Mouse (Mus musculus): Measurements from ENCODE around the gene Rapgef1. TPM values are rescaled to one million over a fixed set of nuclear protein-coding genes. Genes with fewer than 3 reads are reported as not detected.

Rapgef1 gene
- total RNA-seq, 2 experiments from 2014 or later = 90.9 to 92.2 TPM

DNA sequence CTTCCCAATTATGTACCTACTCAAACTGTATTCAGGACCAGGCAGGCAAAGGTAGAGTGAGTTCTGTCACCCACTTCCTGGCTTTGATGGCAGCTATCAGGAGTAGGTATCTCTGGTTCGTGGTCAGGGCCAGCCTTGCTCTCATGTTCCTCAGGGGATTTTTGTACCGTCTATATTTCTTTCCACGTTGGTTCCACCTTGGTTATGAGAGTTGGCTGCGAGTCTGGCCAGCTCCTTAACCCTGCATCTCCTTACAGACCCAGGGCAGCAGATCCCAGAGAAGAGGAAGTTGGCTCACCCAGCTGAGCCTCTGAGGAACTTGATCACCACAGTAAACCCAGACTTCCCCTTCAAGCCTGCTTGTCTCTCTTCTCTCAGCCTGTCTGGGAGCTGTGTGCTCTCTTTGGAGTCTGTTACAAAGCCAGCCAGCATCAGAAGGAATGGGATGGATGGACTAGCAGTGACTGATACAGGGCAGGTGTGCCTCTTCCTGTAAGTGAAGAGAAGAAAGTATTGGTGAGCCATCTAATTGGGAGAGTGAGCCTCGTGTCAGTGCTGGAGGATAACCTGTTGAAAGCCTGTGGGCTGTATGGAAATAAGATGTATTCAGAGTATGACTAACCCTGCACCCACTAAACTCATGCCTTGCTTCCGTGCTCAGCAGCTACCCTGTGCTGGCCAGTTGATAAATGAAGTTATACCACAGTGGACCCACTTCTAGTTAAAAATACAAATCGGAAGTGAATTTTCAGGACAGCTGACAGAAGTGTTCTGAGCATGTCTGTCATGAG lies 53.4 kb downstream of the Rapgef1 start:
- no peak for DNase-seq

DNA sequence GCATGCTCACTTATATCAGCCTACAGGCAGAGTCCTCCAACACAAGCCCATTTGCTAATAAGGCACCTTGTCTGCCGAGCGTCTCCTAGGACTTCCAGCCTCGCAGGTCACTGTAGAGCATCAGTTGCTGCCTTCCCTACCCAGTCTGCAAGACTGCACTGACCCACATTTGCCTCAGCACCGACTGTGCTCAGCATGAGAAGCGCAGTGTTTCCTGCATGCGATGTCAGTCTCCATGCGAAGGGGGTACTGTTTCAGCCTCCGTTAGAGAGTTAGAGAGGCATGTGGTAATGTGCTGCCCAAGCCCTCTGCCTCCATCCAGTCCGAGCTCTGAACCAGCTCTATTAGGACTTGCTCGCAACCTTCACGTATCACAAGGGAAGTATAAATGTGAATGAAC lies 54.6 kb downstream of the Rapgef1 start:
- DNase-seq = no peak

DNA sequence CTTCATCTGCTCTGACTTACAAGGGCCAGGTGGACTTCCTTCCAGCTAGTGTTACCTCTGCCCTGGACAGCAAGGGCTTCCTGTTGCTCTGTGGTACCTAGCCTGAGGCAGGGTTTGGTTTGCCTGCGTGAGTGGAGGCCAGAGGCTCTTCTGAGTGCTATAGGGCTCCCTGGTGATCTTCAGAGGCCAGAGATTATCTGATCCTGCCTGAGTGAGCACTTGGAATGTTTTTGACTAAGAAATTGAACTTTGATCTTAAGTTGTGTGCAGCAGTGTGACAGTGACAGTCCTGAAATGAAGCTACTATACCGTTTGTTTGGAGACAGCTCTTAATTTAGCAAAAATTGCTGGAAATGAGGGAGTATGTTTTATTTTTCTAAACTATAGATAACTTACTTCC lies 55.0 kb downstream of the Rapgef1 start:
- DNase-seq = no peak

DNA sequence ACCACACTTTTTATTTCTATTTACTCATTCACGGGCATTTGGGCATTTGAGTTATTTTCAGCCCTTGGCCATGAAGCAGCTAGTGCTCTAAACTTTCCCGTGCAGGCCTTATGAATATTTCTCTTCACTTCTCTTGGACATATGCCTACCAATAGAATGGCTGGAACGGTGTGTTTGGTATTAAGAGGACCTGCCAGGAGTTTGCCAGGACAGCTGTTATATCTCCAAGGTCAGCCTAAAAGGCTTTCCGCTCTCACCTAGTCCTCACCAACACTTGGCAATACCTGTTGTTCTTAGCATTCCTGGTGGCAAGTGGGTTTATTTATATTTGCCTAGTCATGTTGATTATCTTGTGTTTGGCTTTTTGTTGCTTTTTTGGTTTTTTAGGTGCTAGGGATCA lies 56.3 kb downstream of the Rapgef1 start:
- no peak for DNase-seq

DNA sequence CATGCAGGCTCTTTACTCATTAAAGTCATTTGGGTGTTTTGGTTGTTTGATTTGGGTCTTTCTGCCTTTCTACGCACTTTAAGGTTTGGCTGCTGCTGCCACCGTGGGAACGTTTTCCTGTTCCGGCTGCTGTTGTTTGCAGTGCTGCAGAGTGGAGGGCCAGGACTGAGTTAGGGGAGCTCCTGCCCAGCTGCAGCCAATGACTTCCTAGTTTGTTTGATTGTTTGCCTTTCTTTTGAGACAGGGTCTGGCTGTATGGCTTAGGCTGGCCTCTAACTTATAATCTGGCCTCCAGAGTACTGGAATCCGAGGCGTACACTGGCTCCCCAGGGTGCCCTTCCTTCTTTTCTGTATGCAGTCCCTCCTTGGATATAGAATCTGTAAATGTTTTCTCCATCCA lies 57.0 kb downstream of the Rapgef1 start:
- no peak for DNase-seq

DNA sequence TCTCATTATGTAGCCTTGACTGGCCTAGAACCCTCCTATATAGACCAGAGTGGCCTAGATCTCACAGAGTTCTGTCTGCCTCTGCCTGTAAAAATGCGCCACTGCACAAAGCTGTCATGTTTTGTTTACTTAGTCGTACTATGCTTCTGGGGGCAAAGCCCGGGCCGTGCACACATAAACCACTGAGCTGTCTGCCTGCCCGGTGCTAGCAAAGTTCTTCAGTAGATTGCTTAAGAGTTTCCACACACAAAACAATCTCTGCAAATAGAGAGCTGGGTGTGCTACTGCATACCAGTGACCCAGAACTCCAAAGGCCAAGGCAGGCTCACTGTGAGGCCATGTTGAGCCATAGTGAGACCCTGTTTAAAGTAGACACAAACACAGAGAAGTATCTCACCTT lies 58.3 kb downstream of the Rapgef1 start:
- DNase-seq = no peak

DNA sequence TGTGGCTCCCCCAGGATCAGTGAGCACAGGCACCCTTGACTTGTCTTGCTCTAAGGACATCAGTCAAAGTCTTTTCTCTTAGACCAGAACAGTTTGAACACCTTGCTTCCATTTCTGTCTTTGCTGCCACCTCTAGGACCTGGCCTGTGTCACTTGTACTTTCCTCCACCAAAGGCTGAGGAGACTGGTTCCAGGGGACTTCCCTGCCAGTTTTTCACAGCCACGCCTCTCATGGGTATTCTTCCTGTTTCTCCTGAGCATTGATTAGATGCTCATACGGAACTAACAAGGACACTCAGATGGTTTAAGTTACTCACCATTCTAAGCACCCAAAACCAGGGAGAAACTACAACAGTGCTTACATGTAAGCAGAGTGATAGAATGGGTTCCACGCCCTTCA lies 59.0 kb downstream of the Rapgef1 start:
- DNase-seq = no peak

DNA sequence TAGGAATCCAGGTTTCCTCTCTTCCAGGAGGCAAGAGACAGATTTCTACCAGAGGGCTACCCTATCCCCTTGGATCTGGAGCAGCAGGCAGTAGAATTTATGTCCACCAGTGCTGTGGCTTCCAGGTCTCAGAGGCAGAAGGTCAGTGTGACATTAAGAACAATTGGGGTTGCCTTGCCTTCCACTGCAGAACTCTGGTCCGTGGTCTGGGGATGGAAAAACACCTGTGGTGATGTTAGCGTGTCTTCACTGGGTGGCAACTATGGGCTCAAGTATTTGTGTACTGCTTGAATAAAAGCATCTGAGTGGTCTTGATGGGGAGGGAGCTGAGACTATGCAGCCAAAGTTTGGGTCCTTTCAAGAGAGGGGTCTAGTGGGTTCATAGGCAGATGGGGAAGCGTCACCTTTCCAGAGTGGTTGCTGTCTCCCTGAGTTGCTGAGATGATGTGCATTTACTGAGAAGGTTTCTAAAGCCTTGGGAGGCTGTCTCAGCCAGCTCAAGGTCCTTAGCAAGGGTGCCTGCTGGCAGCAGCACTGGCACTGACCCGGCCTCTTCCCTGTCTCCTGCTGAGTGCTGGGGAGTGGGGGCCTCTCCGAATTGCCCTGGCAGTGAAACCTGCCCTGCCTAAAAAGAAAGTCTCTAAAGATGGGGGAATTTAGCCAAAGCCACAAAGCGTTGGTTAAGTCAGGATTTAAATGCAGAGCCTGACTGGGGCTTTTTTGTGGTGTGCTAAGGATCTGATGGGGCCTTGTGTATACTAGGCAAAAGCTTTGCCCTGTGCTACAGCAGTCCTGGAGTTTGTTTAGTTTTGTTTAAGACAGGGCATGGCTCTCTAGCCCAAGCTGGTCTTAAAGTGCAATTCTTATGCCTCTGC lies 60.4 kb downstream of the Rapgef1 start:
- DNase-seq = no peak

DNA sequence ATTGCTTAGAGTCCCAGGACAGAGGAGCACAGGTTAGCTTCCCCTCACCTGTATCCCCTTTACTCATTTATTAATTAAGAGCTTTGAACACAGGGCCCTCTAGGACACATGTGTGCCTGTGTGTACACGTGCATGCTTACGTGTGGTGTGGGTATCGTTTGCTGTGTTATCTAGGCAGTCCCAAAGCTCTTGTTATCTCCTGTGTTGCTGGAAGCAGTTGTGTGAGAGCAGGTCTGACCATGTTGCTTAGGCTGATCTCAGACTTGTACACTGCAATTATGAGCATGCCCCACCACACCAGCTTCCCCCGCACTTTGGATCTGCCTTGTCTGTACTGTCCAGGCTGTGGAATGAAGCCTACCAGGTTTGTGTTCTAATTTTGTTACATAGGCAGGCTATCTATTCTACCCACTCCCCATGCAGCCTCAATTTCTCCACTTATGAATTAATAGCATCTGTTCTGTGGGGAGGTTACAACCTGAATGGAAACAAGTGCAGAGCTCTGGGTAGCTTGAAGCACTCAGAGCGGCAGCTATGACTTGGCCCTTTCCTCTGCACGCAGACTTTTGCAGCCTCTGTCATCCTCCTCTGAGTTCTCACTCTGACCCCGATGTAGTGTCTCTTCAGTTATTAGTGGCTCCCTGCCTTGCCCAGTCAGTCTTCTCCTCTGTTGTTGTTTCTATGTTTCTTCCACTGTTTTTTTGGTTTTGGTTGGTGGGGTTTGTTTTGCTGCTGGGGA lies 63.9 kb downstream of the Rapgef1 start:
- no peak for DNase-seq

DNA sequence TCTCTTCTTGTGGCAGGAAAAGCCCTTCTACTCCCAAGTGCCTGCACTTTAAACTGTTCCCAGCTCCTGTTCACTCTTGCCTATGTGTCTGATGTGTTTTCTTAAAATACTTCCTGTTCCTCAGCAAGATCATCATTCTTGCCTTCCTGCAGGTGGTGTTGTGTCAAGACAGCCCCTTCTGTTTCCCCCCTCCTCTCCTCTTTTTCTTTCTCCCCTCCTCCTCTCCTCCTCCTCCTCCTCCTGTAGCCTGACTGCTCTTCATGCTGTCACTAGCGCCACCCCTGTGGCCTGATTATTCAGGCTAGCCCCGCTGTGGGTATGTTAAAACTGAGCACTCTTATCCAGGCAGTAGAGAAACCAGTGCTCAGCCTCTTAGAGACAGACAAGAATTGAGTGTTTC lies 65.0 kb downstream of the Rapgef1 start:
- DNase-seq = no peak

DNA sequence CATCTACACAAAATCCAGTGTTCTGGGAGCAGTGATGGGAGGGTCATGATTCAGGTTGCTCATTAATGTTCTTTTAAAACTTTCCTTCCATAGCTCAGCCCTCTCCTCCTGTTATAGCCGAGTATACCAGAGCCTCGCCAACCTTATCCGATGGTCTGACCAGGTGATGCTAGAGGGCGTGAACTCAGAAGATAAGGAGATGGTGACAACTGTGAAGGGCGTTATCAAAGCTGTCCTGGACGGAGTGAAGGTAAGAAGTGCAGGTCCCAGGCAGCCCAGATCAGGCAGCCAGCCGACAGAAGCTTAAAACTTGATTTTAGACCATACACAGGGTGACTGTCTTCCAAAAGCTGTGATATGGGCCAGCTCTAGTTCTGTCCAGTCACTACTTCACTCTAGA lies 69.5 kb downstream of the Rapgef1 start:
- DNase-seq = no peak

DNA sequence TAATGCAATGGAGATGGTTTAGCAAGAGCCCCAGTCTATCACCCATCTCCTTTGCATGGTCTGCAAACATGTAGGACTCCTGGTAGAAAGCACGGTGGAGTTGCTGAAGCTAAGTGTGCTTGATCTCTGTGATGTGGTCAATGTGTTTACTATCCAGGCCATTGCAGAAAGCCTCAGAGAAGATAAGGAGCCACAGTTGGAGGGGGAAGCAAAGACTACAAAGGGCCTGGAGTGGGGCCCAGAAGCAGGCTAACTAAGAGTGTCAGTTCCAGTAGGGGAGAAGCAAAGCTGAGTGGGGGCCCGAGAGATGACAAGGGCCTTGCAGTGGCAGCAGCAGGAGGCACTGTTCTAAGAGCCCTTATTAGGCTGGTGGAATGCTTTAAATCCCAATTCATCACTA lies 70.0 kb downstream of the Rapgef1 start:
- no peak for DNase-seq

DNA sequence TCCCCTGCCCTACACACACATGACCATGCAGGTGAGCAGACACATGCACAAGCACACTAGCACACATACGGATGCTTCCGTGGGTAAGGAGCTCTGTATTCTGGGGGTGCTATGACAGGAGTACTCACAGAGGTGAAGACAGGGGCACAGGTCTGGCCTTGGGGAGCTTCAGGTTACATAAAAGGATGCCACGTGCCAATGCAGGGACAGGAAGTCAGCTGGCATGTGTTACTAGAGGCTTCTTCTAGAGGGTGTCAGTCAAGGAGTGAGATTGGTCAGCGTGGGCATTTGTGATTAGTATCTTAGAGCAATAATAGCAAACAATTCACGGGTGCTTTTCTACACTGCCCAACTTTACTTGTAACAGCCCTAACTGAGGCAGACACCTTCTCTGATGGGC lies 71.5 kb downstream of the Rapgef1 start:
- DNase-seq = no peak

DNA sequence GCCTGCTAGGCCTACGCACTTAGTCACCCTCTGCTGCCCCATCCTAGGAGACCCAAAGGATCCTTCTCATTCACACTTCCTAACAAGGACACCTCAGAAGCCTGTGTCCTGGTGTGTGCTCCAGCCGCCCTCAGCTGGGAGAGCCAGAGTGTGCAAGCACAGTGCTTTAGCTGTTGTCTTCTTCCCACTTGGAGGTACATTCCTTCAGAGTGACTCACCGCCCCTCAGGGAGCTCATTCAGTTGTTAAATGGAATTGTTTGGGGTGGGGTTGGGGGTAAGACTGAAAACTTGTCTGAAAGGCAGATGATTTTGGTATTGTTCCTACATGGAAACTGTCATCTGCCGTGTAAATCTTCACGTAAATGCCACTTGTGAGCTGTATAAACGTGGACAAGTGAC lies 72.0 kb downstream of the Rapgef1 start:
- DNase-seq = no peak

DNA sequence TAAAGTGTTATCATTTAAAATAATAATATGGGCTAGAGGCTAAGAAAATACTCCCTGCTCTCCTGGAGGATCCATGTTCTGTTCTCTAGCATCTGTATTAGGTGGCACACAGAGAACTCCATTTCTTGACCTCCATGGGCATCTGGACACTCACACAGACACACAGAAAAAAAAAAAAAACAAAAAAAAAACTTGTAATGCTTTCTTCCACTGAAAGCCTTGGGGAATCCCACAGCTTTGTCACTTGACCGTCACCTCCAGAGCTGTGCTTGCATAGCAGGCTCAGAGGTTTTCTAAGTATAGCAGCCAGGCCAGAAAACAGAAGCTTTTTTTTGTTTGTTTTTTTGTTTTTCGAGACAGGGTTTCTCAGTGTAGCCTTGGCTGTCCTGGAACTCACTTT lies 72.7 kb downstream of the Rapgef1 start:
- DNase-seq = no peak

DNA sequence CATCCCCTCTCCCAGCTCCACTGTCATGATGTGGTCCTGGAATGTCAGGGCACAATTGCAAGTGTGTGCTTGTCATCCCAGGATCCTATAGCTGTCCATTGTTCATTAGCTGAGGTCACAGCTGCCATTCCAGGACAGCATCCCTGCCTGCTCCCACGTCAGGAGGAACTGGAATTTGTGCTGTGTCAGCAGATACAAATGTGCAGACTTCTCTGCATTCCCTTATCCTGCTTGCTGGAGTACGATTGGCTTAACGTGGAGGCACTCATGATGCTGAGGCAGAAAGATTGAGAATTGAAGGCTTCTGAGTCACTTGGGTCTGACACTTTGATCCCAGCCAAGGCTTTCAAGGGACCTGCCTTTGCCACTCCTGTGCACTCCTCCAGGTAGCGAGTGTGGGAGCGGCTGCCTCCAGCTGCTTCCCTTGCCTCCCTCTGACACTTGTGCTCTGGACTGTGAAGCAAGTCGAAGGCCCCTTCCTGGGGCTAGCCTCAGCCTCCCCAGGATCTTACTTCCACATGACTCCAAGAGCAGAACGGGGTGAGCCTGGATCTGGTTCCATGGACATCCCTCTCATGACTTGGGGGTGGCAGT lies 76.8 kb downstream of the Rapgef1 start:
- DNase-seq = no peak

DNA sequence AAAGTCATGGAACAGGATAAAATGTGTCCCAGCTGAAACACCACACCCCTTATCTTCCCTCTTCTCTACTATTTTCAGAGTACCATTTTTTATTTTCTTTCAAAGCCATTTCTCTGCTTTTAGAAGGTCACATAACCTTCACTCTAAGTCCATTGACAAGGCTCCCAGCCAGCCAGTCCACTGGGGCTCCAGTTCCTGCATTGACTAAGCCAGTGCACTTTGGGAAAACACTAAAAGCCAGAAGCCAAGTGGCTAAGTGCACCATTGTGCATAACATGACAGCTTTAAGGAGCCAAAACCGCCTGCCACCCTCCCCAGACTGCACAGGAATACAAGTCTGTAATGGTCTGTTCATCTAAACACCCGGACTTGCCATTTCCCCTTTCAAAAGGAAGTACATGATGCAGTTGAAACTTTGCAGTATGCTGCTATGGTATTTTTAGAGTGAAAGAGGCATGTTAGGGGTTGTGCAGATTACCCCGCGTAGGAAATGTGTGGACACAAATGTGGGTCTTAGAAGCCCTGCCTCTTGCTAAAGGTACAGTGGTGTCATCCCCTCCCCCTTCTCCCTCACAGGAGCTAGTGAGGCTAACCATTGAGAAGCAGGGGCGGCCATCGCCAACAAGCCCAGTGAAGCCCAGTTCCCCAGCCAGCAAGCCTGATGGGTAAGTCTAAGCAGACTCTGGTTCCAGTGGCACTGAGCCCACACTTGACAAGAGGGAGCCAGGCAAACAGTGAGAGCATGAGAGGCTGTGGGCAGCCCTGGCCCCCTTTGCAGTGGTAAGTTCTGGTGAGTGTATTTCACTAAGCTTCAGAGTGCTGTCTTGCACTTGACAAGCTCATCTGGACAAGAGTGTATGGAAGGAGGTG lies 79.1 kb downstream of the Rapgef1 start:
- DNase-seq = no peak

DNA sequence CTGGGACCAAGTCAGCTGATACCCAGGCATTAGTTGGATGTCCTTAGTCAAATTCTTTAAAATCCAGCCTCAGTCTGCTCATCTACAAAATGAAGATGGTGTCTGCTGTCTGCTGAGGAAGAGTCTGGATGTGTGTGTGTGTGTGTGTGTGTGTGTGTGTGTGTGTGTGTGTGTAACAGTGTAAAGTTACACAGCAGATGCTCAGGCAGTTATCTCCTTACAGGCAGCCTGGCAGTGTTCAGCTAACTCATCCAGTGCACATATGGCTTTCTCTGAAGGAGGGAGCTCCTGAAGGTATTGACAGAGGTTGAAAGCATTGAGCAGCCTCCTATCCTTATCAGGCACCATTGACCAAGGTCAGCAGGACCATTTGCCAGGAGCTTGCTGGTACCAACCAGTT lies 81.4 kb downstream of the Rapgef1 start:
- DNase-seq = no peak

DNA sequence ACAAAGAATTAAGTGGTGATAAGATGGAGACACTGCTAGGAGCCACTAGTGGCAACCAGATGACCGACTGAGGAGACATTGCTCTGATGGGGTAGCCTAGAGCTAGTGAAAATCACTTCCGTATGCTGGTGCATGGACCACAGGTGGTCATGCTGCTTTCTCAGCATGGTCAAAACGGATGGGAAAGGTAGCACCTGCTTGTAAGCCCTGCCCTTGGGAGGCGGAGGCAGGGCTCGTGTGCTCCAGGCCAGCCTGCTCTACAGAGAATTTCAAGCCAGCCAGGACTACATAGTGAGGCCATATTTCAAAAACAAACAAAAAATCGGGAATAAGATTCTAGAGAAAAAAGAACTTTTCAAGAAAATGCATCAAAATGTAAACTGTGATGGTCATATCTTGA lies 81.9 kb downstream of the Rapgef1 start:
- DNase-seq = no peak

DNA sequence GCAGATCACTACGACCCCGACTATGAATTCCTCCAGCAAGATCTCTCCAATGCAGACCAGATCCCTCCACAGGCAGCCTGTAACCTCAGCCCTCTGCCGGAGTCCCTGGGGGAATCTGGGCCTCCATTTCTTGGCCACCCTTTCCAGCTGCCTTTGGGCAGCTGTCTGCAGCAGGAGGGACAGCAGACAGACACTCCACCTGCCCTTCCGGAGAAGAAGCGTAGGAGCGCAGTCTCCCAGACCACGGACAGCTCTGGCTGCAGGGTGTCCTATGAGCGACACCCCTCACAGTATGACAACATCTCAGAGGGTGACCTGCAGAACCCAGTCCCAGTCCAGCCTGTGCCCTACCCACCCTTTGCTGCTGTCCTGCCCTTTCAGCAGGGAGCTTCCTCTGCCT lies 82.7 kb downstream of the Rapgef1 start:
- no peak for DNase-seq

All from gastrocnemius, postnatal 10 days (tissue).